ENCODE assay signal across 8 mouse cellular contexts in genomic region chr2:92370821-92371805, GRCm38 (mm10). TPM values are rescaled to one million over a fixed set of nuclear protein-coding genes. Genes with fewer than 3 reads are reported as not detected.
A peak's percentile ranks its signal among the peaks of the same experiment; 100 is the strongest.
DNase-seq lines count a peak whose midpoint lies in the region; ATAC-seq and TF ChIP-seq lines count a peak whose summit lies in the region.

No protein-coding gene starts in this region.

- H3K9me3 ChIP-seq in hindbrain, postnatal 0 days (ENCODE audit: low read length): no peaks in the 10 kb centered on the region
- no peaks in the 10 kb centered on the region for H3K9me3 ChIP-seq in liver, embryonic 13.5 days (replicated peaks)
- H3K9me3 ChIP-seq in neural tube, embryonic 13.5 days: no peaks in the 10 kb centered on the region

- DNase-seq in left cerebral cortex, postnatal 4 days: peak; percentile 66
- DNase-seq in left cerebral cortex, postnatal 36 days (ENCODE audit: low spot score in 2 of 2): no peak
- DNase-seq in embryo, embryonic 11 days: peak; percentile 82
- DNase-seq in hindbrain, postnatal 0 days (ENCODE audit: low spot score): peak; percentile 31
- DNase-seq in liver, embryonic 13.5 days: no peak

- ATAC-seq in hindbrain, postnatal 0 days: no peak
- no peak for ATAC-seq in liver, embryonic 13.5 days (ENCODE audit: low read depth)
- ATAC-seq in neural tube, embryonic 13.5 days (ENCODE audit: low read depth): no peak
- ATAC-seq in megakaryocyte-erythroid progenitor cell, adult 5-6 weeks (replicated peaks; ENCODE audit: low FRiP score, low TSS enrichment, poor library complexity, severe bottlenecking): no peak
- no peak for ATAC-seq in megakaryocyte progenitor cell, adult 5-6 weeks (replicated peaks; ENCODE audit: poor library complexity)

- H3K4me3 ChIP-seq in hindbrain, postnatal 0 days (ENCODE audit: low read length): peak overlapping the region; percentile 13; the same call in 1 of the 2 replicates
- peak overlapping the region; percentile 52 for H3K4me3 ChIP-seq in liver, embryonic 13.5 days (replicated peaks)
- peak overlapping the region; percentile 30 for H3K4me3 ChIP-seq in neural tube, embryonic 13.5 days

- H3K36me3 ChIP-seq in hindbrain, postnatal 0 days (ENCODE audit: insufficient read depth, low read length): no peaks in the 10 kb centered on the region
- no peaks in the 10 kb centered on the region for H3K36me3 ChIP-seq in liver, embryonic 13.5 days
- no peaks in the 10 kb centered on the region for H3K36me3 ChIP-seq in neural tube, embryonic 13.5 days

- 0 out of 2 replicates have a peak overlapping the region, but pooled peaks have one; percentile 10 for H3K9ac ChIP-seq in hindbrain, postnatal 0 days (replicated peaks; ENCODE audit: low read length)
- peak overlapping the region; percentile 51 for H3K9ac ChIP-seq in liver, embryonic 13.5 days
- H3K9ac ChIP-seq in neural tube, embryonic 13.5 days: peak overlapping the region; percentile 60

- 4% methylated on average over 45 of the region's 45 CpGs for WGBS in hindbrain, postnatal 0 days
- 12% methylated on average over 45 of the region's 45 CpGs for WGBS in liver, embryonic 13.5 days (ENCODE audit: insufficient replicate concordance)
- 2% methylated on average over 45 of the region's 45 CpGs for WGBS in neural tube, embryonic 13.5 days

- H3K27ac ChIP-seq in hindbrain, postnatal 0 days: no peak overlapping the region
- no peak overlapping the region for H3K27ac ChIP-seq in liver, embryonic 13.5 days
- H3K27ac ChIP-seq in neural tube, embryonic 13.5 days (replicated peaks): no peak overlapping the region

- peaks cover 25% of the 10 kb centered on the region for H3K4me1 ChIP-seq in hindbrain, postnatal 0 days (ENCODE audit: insufficient read depth, low read length)
- peaks cover 30% of the 10 kb centered on the region for H3K4me1 ChIP-seq in liver, embryonic 13.5 days (replicated peaks)
- H3K4me1 ChIP-seq in neural tube, embryonic 13.5 days (replicated peaks): peaks cover 52% of the 10 kb centered on the region

- intact Hi-C loops in left cerebral cortex, postnatal 4 days (cut with DNase I): no loop called here
- intact Hi-C loops in left cerebral cortex, postnatal 36 days (cut with DNase I): no loop called here

- TF ChIP-seq CTCF in hindbrain, postnatal 0 days (IDR thresholded peaks at IDR 0.05; ENCODE audit: low read depth): peak; percentile 10; the same call in 1 of the 2 replicates

- H3K27me3 ChIP-seq in hindbrain, postnatal 0 days (ENCODE audit: insufficient read depth, low read length): no peaks in the 10 kb centered on the region
- H3K27me3 ChIP-seq in liver, embryonic 13.5 days: peaks cover 68% of the 10 kb centered on the region
- H3K27me3 ChIP-seq in neural tube, embryonic 13.5 days: peaks cover 41% of the 10 kb centered on the region

- H3K4me2 ChIP-seq in hindbrain, postnatal 0 days (ENCODE audit: low read depth, low read length): peak overlapping the region; percentile 53
- peak overlapping the region; percentile 57 for H3K4me2 ChIP-seq in liver, embryonic 13.5 days
- H3K4me2 ChIP-seq in neural tube, embryonic 13.5 days: peak overlapping the region; percentile 54

RNA-seq across cellular contexts. Expression of gene Pex16, which starts 3.4 kb away (rescaled TPM):
- total RNA-seq in left cerebral cortex, postnatal 4 days (2021): 10 to 100 TPM; 34.0 to 34.5 TPM
- total RNA-seq in left cerebral cortex, postnatal 36 days (2021): 10 to 100 TPM; 33.4 to 34.1 TPM
- 27.8 and 35.2 TPM in 2 replicates for total RNA-seq in hindbrain, postnatal 0 days (2014; rRNA removed)
- polyA plus RNA-seq in hindbrain, postnatal 0 days (2015; fragmentation: Nextera tagmentation; extraction: Ambion mirVana): 44.3 and 48.6 TPM in 2 replicates
- polyA plus RNA-seq in liver, embryonic 13.5 days (2015; fragmentation: Nextera tagmentation; extraction: Ambion mirVana): 19.7 and 21.7 TPM in 2 replicates
- 31.6 and 35.0 TPM in 2 replicates for polyA plus RNA-seq in neural tube, embryonic 13.5 days (2015; fragmentation: Nextera tagmentation; extraction: Ambion mirVana)
- total RNA-seq in megakaryocyte-erythroid progenitor cell, adult 5-6 weeks (2014; fragmentation: Nextera tagmentation): 13.1 and 25.7 TPM in 2 replicates
- total RNA-seq in megakaryocyte-erythroid progenitor cell, adult 5-6 weeks (2017): 12.1 and 17.2 TPM in 2 replicates
- total RNA-seq in megakaryocyte progenitor cell, adult 5-6 weeks (2015): 10.3 and 22.1 TPM in 2 replicates
- 11.3 and 16.7 TPM in 2 replicates for total RNA-seq in megakaryocyte progenitor cell, adult 5-6 weeks (2017)

RNA-seq across cellular contexts. Expression of gene Large2, which starts 3.6 kb away (rescaled TPM):
- under 1 TPM; 0.60 to 0.72 TPM for total RNA-seq in left cerebral cortex, postnatal 4 days (2021)
- under 1 TPM; 0.47 to 0.97 TPM for total RNA-seq in left cerebral cortex, postnatal 36 days (2021)
- total RNA-seq in hindbrain, postnatal 0 days (2014; rRNA removed): 0.11 and 0.16 TPM in 2 replicates
- 1.8 and 2.1 TPM in 2 replicates for polyA plus RNA-seq in hindbrain, postnatal 0 days (2015; fragmentation: Nextera tagmentation; extraction: Ambion mirVana)
- 1.6 and 2.2 TPM in 2 replicates for polyA plus RNA-seq in liver, embryonic 13.5 days (2015; fragmentation: Nextera tagmentation; extraction: Ambion mirVana)
- polyA plus RNA-seq in neural tube, embryonic 13.5 days (2015; fragmentation: Nextera tagmentation; extraction: Ambion mirVana): 0.74 and 1.4 TPM in 2 replicates
- not detected in 2 replicates for total RNA-seq in megakaryocyte-erythroid progenitor cell, adult 5-6 weeks (2014; fragmentation: Nextera tagmentation)
- total RNA-seq in megakaryocyte-erythroid progenitor cell, adult 5-6 weeks (2017): not detected in 2 replicates
- 0.32 and 0.69 TPM in 2 replicates for total RNA-seq in megakaryocyte progenitor cell, adult 5-6 weeks (2015)
- 0.47 TPM in 1 of 2 replicates, not detected in the other for total RNA-seq in megakaryocyte progenitor cell, adult 5-6 weeks (2017)

RNA-seq across cellular contexts. Expression of gene 1700029I15Rik, which starts 11.2 kb away (rescaled TPM):
- 1 to 10 TPM; 2.8 to 3.2 TPM for total RNA-seq in left cerebral cortex, postnatal 4 days (2021)
- total RNA-seq in left cerebral cortex, postnatal 36 days (2021): 1 to 10 TPM; 3.6 to 4.2 TPM
- 1.6 and 1.8 TPM in 2 replicates for total RNA-seq in hindbrain, postnatal 0 days (2014; rRNA removed)
- 4.0 and 4.9 TPM in 2 replicates for polyA plus RNA-seq in hindbrain, postnatal 0 days (2015; fragmentation: Nextera tagmentation; extraction: Ambion mirVana)
- 1.1 and 1.2 TPM in 2 replicates for polyA plus RNA-seq in liver, embryonic 13.5 days (2015; fragmentation: Nextera tagmentation; extraction: Ambion mirVana)
- 6.4 TPM in 2 replicates for polyA plus RNA-seq in neural tube, embryonic 13.5 days (2015; fragmentation: Nextera tagmentation; extraction: Ambion mirVana)
- total RNA-seq in megakaryocyte-erythroid progenitor cell, adult 5-6 weeks (2014; fragmentation: Nextera tagmentation): 1.2 and 1.5 TPM in 2 replicates
- 1.1 and 2.5 TPM in 2 replicates for total RNA-seq in megakaryocyte-erythroid progenitor cell, adult 5-6 weeks (2017)
- 1.6 and 2.1 TPM in 2 replicates for total RNA-seq in megakaryocyte progenitor cell, adult 5-6 weeks (2015)
- 1.3 and 2.5 TPM in 2 replicates for total RNA-seq in megakaryocyte progenitor cell, adult 5-6 weeks (2017)

RNA-seq across cellular contexts. Expression of gene Mapk8ip1, which starts 29.9 kb away (rescaled TPM):
- 100 to 1,000 TPM; 306 to 339 TPM for total RNA-seq in left cerebral cortex, postnatal 4 days (2021)
- total RNA-seq in left cerebral cortex, postnatal 36 days (2021): 100 to 1,000 TPM; 344 to 389 TPM
- 361 and 373 TPM in 2 replicates for total RNA-seq in hindbrain, postnatal 0 days (2014; rRNA removed)
- 177 and 182 TPM in 2 replicates for polyA plus RNA-seq in hindbrain, postnatal 0 days (2015; fragmentation: Nextera tagmentation; extraction: Ambion mirVana)
- polyA plus RNA-seq in liver, embryonic 13.5 days (2015; fragmentation: Nextera tagmentation; extraction: Ambion mirVana): 1.7 and 1.9 TPM in 2 replicates
- 138 and 152 TPM in 2 replicates for polyA plus RNA-seq in neural tube, embryonic 13.5 days (2015; fragmentation: Nextera tagmentation; extraction: Ambion mirVana)
- not detected in 2 replicates for total RNA-seq in megakaryocyte-erythroid progenitor cell, adult 5-6 weeks (2014; fragmentation: Nextera tagmentation)
- total RNA-seq in megakaryocyte-erythroid progenitor cell, adult 5-6 weeks (2017): not detected in 2 replicates
- not detected in 2 replicates for total RNA-seq in megakaryocyte progenitor cell, adult 5-6 weeks (2015)
- 0.07 TPM in 1 of 2 replicates, not detected in the other for total RNA-seq in megakaryocyte progenitor cell, adult 5-6 weeks (2017)

Comparison
In these comparisons a context has a peak if more than half of its experiments do, and no peak if none do; other contexts are left out.
1. DNase-seq: peak in left cerebral cortex, postnatal 4 days (single experiment), embryo, embryonic 11 days (single experiment) and hindbrain, postnatal 0 days (single experiment); none in left cerebral cortex, postnatal 36 days (0 of 2) and liver, embryonic 13.5 days (single experiment).
2. H3K9ac ChIP-seq: peak in every context shown above with its lines; median percentile 60 in neural tube, embryonic 13.5 days; 51 in liver, embryonic 13.5 days; 10 in hindbrain, postnatal 0 days.
3. Peak in every context shown above with its lines, with median percentiles within 50 percentile points of each other: H3K4me2 ChIP-seq and H3K4me3 ChIP-seq.